Mouse (Mus musculus) megakaryocyte, embryonic 14.5 days (primary cell): ENCODE results near the gene Gpr84.

Experiments used
- FLI1 ChIP-seq: IDR thresholded peaks from 2 replicates; pipeline ENCODE4 v1.6.1; 2012; ENCODE audit warnings: low read length, inconsistent platforms, mixed read lengths
- GATA1 ChIP-seq: IDR thresholded peaks from 3 replicates; pipeline ENCODE4 v1.6.1; 2012; ENCODE audit warnings: mixed read lengths, low read length, inconsistent platforms, borderline replicate concordance

DNA sequence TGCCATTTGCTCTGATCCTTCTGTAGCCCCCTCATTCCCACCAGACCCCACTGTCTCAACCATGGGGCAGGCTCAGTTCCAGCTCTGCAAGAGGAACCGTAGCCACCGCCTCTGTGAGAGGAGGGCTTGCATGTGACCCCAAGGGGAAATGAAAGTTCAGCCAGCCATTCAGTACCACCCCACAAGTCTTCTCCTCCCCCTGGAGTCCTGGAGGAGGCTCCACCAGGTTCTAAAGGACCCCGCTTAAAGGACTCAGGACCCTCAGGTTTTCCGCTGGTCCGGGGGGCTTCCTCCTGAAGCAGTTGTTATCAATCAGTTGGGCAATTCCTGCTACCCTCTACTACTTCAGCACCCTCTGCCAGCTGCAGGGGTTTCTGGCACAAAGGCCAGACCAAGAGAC is 23.3 kb upstream of the Gpr84 start:
- TF ChIP-seq GATA1 (no peak), FLI1 (no peak)
